Mouse (Mus musculus): Measurements from ENCODE around the gene Rnf213.
A peak's percentile ranks its signal among the peaks of the same experiment; 100 is the strongest.

Gene Rnf213

DNA sequence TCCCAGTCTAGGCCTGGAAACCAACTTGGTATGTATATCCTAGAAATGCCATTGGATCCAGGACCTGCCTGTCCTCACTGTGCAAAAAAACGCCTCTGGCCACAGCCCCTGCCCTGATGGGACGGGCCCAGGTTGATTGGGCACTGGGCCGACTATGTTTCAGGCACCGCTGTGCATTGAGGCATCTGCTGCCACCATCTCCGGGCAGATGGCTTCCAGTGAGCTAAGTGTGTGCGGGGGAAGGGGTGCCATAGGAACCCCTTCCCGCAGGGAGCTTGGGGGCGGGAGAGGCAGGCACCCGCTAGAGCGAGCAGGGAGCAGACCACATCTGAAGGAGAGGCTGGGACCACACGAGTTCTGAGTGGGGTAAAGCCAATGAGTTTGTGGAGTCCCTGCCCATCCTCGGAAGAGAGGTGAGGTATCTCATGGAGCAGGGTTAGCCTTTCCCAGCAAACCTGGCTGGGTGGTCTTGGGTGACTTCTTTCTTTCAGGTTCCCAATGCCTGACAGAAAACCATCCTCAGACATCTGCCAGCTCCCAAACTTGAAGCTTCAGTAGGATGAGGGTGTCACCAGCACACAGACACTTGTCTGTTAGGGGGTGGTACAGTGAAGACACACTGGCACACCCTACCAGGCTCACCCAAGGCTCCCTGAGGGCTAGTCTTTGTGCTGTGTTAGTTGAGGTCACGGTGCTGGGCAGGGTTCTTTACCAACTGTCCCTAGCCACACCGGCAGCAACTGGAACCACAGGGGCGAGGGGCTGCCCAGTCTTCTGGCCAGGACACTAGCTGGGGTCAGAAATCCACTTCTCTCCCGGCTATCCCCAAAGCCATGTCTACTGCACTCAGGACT, 123.2 kb downstream of the Rnf213 start:
- DNase-seq (ENCODE audit: low spot score), result no peak

DNA sequence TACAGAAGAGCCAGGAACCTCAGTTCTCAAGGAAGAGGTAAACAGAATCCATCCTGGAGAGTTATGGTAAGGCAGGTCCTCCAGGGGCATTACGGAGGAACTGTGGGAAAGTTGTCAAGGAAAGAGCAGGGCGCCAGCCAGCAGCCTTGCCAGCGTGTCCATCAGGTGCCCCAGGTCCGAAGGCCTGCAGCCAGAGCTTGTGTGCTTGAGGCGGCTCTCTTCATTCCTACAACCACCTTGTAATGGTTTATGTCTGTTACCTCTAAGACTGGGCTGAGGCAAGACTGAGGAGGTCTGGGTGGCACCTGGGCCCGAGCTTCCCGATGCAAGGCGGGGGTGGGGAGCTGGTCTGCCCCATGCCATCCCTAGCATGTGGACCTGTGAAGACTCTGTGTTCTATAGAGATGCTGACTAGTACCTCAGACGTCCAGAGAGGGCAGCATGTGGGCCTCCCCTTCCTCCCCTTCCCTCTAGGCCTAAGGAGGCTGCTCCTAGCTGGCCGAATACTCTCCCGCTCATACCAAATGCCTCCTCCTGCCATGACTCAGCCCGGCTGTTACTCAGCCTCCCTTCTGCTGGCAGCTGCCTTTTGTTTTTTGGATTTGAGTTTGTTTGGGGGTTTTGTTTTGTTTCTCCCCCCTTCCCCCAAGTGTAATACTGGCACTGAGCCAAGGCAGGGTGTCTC, 123.9 kb downstream of the Rnf213 start:
- DNase-seq (ENCODE audit: low spot score), result peak; percentile 19

- no peak for DNase-seq (ENCODE audit: low spot score)
Observed at GRCm38 (mm10) chr11:119519387-119519786, 126.5 kb downstream of the Rnf213 start.

- no peak for DNase-seq (ENCODE audit: low spot score)
Observed at GRCm38 (mm10) chr11:119520005-119520712, 127.3 kb downstream of the Rnf213 start.

DNA sequence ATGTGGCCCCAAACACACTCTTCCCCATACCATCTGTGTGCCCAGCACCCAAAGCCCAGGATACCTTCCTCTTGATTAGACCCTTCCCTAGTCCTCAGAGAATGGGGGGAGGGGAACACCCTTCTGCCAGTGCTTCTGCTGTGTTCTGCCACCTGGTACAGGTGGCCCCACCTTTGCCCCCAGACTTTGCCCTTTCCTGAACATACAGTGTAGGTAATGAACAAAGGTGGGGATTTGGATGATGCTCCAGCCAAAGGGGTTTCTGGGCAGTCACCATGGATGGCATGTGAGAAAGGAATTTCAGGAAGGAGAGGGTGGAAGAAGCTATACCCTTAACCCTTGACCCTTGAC, 127.8 kb downstream of the Rnf213 start:
- no peak for DNase-seq (ENCODE audit: low spot score)

DNA sequence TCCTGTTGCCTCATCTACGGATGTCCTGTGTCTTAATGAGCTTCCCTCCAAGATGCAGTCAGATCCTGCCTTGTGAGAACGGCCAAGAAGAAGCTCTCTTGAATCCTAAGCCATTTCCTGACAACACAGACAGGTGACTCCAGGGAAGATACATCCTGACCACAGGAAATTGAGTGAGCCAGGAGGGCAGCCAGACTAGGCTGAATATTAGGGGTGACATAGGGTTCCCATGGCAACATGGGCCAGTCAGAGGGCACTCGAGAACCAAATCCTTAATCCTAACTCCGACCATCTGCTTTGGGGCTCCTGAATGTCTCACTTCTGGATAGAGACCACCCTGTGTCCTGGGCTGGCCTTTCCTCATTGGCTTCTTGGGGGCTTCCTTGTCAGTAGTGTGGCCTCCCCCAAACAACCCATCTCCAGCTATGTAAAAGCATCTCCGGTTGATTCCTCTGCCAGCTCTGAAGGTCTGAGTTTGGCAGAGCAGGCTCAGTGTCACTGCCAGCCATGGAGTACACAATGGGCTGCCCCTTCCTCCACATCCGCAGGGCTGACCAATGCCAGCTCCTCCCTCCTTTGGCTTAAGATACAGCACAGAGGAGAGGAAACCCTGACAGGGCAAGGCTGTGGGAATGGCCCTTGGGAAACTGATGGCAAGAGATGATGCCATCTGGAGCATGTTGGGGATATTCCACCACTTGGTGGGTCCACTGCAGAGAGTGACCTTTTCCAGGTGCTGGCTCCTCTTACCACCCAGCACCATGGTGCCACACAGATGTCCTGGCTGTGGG, 129.2 kb downstream of the Rnf213 start:
- DNase-seq (ENCODE audit: low spot score), result no peak

- DNase-seq (ENCODE audit: low spot score), result no peak
Observed at GRCm38 (mm10) chr11:119522779-119523178, 129.9 kb downstream of the Rnf213 start.

DNA sequence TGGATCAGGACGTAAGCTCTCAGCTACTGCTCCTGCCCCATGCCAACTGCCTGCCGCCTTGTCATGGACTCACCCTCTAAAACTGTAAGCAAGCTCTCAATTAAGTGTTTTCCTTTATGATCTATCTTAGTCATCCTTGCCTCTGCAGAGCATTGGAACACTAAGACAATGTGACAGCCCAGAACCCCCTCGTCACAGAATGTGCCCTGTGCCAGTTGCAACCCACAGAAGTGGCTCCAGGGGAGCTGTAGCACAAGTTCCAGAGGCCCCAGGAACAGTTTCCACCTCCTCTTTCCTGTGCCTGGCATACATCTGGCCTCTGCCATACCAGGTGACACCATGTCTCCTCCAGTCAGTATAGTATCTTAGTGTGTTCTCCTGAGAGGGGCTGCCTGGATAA, 130.5 kb downstream of the Rnf213 start:
- no peak for DNase-seq (ENCODE audit: low spot score)

DNA sequence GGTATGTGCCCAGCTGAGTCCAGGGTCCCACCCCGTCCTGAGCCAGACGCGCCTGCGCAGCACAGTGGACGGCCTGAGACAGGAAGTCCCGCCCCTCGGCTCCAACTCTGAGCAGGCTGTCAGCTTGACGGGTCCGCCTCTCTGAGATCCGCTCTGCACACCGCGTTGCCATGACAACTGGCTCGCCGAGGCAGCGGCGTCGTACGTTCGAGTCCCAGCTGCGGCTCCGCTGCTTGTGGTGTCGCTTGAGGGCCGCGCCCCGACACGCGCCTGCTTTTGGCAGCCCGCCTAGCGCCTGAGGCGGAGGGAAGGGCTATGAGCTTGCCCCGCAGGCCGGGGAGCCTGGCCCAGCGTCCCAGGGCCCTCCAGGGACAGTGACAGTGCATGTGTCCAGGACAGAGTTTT, 131.6 kb downstream of the Rnf213 start:
- peak; percentile 88 for DNase-seq (ENCODE audit: low spot score)

- no peak for DNase-seq (ENCODE audit: low spot score)
Observed at GRCm38 (mm10) chr11:119526068-119526966, 133.4 kb downstream of the Rnf213 start.

DNA sequence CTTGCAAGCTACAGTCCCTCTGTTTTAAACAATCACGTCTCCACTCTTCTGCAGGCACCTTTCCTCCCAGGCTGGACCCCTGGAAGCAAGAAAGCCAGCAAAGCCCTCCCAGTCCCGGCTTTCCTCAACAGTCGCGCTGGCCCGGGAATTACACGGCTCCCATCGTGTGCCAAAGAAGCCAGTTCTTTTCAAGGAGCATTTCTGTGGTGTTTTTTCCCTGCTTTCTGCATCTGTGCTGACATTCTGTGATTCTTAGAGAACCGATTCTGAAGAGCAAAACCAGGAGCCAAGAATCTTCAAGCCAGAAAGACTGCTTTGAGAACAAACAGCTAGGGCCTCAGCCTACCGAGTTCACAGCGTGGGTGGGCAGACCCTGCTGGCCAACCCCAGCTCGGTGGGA, 136.0 kb downstream of the Rnf213 start:
- no peak for DNase-seq (ENCODE audit: low spot score)

- no peak for DNase-seq (ENCODE audit: low spot score)
Observed at GRCm38 (mm10) chr11:119532460-119532859, 139.6 kb downstream of the Rnf213 start.

DNA sequence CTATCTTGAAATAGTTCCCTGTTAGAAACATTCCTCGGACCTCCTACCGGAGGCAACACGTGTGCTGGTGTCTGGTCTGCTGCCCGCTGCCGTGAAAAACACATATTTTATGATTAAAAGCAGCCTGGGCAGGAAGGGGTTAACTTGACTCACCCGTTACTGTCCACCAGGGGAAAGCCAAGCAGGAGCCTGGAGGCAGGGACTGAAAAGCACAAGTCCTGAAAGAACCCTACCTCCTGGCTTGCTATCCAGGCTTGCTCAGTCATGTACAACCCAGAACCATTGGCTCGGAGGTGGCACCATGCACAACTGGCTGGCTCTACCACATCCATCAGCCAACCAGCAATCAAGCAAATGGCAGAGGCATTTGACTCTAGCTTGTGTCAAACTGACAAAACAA, 140.8 kb downstream of the Rnf213 start:
- no peak for DNase-seq (ENCODE audit: low spot score)
